8 mouse cellular contexts compared by ENCODE assay signal in genomic region chr3:115887427-115888309, GRCm38 (mm10). TPM values are rescaled to one million over a fixed set of nuclear protein-coding genes. Genes with fewer than 3 reads are reported as not detected.
DNase-seq lines count a peak whose midpoint lies in the region; ATAC-seq lines count a peak whose summit lies in the region.

Gene Dph5, plus strand, starts transcription at chr3:115887837.

- H3K4me3 ChIP-seq in hindbrain, embryonic 16.5 days (ENCODE audit: low read length): peak within 1 kb of the TSS; percentile 74
- peak within 1 kb of the TSS; percentile 87 for H3K4me3 ChIP-seq in macrophage (ENCODE audit: inconsistent target)

- ATAC-seq in hindbrain, embryonic 16.5 days: peak; percentile 99

- H3K9ac ChIP-seq in hindbrain, embryonic 16.5 days (ENCODE audit: low read depth, low read length): peak within 1 kb of the TSS; percentile 86

- no peaks in the 10 kb centered on the region; the same call in 1 of the 2 replicates for H3K79me2 ChIP-seq in macrophage (ENCODE audit: inconsistent target)

- peaks cover 2% of the 10 kb centered on the region; the same call in 1 of the 2 replicates for H3K4me1 ChIP-seq in hindbrain, embryonic 16.5 days (ENCODE audit: control insufficient read depth, insufficient read depth, low read depth, low read length)

- H3K4me2 ChIP-seq in hindbrain, embryonic 16.5 days (ENCODE audit: low read length): peak within 1 kb of the TSS; percentile 71

- under 1% methylated on average over 40 of the region's 40 CpGs for WGBS in hindbrain, embryonic 16.5 days
- under 1% methylated on average over 40 of the region's 40 CpGs for WGBS in macrophage (ENCODE audit: missing documents)

- H3K27ac ChIP-seq in hindbrain, embryonic 16.5 days (ENCODE audit: low read depth, low read length): peak within 1 kb of the TSS; percentile 89
- H3K27ac ChIP-seq in macrophage: peak within 1 kb of the TSS; percentile 66

- H3K36me3 ChIP-seq in hindbrain, embryonic 16.5 days (ENCODE audit: control insufficient read depth, insufficient read depth, low read length): no peaks in the 10 kb centered on the region
- no peaks in the 10 kb centered on the region for H3K36me3 ChIP-seq in macrophage (ENCODE audit: inconsistent target)

- no peaks in the 10 kb centered on the region for H3K27me3 ChIP-seq in hindbrain, embryonic 16.5 days (replicated peaks; ENCODE audit: control insufficient read depth, insufficient read depth, low read length)

- peak; percentile 90 for DNase-seq in T-cell, adult 2 months (ENCODE audit: low spot score)
- DNase-seq in cerebellum, postnatal 36 days: peak; percentile 91 to 94
- peak; percentile 94 to 97 for DNase-seq in frontal cortex, postnatal 36 days (ENCODE audit: low spot score in 2 of 2)
- DNase-seq in left cerebral cortex, adult 18-20 months (ENCODE audit: low spot score in 2 of 2): peak; percentile 93 to 96
- DNase-seq in right cerebral cortex, adult 18-20 months: peak; percentile 95
- peak; percentile 44 for DNase-seq in urinary bladder, postnatal 10 days (ENCODE audit: low spot score)

- H3K9me3 ChIP-seq in hindbrain, embryonic 16.5 days (ENCODE audit: control insufficient read depth, low read length): no peaks in the 10 kb centered on the region

RNA-seq across cellular contexts. Expression of gene Dph5, which starts in this region (rescaled TPM):
- polyA plus RNA-seq in hindbrain, embryonic 16.5 days (2015; fragmentation: Nextera tagmentation; extraction: Ambion mirVana): 25.0 and 26.9 TPM in 2 replicates
- 10 to 100 TPM; 12.1 to 12.4 TPM for total RNA-seq in left cerebral cortex, adult 18-20 months (2021)
- 10 to 100 TPM; 18.2 to 64.0 (median 36.4) TPM for total RNA-seq in macrophage (2018; cell fraction: chromatin; rRNA removed)
- total RNA-seq in macrophage (2018; cell fraction: cytosol; rRNA removed): 10 to 100 TPM in 15 of 26 experiments, 1 to 10 TPM in 11; 7.2 to 13.8 (median 10.6) TPM
- 10 to 100 TPM in 24 of 26 experiments, 1 to 10 TPM in 2; 8.7 to 51.6 (median 28.8) TPM for total RNA-seq in macrophage (2018; cell fraction: nucleus; rRNA removed)
- 7.9 to 18.8 TPM (median 12.9 TPM) in 3 replicates for polyA plus RNA-seq in macrophage (2018)

Comparison
In these comparisons a context has a peak if more than half of its experiments do, and no peak if none do; other contexts are left out.
1. Peak in every context shown above with its lines: DNase-seq, ATAC-seq, H3K4me3 ChIP-seq and H3K27ac ChIP-seq.
2. DNase-seq: peak in every context shown above with its lines; median percentile 96 in frontal cortex, postnatal 36 days; 95 in right cerebral cortex, adult 18-20 months; 94 in left cerebral cortex, adult 18-20 months; 92 in cerebellum, postnatal 36 days; 90 in T-cell, adult 2 months; 44 in urinary bladder, postnatal 10 days.